Mouse (Mus musculus) adrenal gland, adult 8-10 months (tissue): ENCODE measurements around the gene Crim1. TPM values are rescaled to one million over a fixed set of nuclear protein-coding genes. Genes with fewer than 3 reads are reported as not detected.

Source experiments
- DNase-seq: peaks from one replicate; pipeline ENCODE4 v3.0.0; 2022
- total RNA-seq, 4 experiments: library from RNA; stranded (reverse); gene quantifications; 2 replicates each; pipeline ENCODE4 v1.2.4; 2022

Gene Crim1
- 10 to 100 TPM; 36.6 to 49.5 (median 41.8) TPM for total RNA-seq

DNA sequence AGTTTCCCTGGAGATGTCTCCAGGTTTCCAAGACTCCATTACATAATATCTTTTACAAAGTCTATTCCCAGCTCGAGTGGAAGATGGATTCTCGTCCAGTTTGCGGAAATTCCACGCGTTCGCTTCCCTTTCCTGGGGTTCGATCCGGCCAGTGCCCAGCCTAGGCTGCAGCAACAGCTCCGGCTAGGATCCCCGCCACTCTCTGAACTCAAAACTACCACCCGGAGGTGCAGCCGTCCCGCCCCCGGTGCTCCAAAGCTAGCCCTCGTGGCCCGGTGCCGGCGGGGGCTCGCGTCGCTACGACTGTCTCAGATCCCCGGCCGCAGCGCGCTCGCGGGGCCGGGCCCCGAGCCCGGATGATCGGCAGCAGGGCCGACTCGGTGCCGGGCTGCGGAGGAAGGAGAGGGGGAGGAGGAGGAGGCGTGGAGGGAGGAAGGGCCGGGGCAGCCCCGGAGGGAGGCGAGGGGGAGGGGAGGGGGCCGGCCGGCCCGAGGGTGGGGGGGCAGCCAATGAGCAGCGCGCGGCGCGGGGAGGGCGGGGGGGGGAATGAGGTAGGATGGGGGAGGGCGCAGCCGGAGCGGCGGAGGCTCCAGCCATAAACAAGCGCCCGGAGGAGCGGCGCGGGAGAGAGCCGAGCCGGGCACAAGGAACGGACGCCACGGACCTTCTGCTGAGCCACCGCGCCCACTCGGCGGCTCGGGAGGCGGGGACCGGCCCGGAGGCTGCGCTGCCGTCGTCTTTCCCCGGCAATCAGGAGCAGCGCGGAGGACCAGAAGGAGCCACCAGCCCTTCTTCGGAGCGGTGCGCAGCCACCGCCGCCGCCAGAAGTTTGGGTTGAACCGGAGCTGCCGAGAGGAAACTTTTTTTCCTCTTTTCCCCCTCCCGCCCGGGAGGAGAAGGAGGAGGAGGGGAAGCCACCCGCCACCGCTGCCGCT lies at the start of gene Crim1:
Gene Crim1 (plus strand): TSS at position 623 of the 935 bp plus-strand sequence.
- DNase-seq, result peak; percentile 77

DNA sequence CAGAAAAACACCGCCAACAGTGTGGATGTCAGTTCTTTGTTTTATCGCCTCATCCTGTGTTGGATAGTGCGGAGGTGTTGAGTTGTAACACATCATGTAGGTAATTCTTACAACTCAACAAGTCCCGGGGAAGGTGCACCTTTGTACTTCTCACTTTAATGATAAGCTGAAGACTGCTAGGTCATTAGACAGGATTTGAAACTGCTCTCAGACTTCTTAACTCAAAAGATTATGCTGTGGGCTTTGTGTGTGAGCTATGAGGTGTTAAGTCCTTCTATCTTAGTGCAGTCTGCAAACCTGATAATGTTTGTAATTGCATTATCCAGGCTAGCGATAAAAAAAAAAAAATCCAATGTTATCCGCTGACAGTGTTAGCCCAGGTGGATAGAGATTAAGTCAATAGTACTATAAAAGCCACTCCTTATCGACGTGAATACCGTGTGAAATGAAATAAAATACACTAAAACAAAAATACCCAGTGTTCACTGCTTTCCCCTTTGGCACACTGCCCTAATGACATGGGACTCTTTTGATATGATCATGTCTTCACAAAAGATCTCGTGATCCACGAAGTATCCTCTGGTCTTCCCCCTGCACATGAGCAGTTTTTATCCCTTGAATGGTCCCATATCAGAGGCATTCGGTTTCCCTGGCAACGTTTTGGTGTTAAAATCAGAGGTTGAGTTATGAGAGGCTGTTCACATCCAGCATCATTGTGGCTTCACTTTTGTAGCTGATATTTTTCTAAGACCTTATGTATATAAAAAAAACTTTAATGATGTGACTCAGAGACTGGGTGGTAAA lies 48.4 kb upstream of the Crim1 start:
- no peak for DNase-seq

GRCm38 (mm10) chr17:78163278-78163677 lies 36.8 kb upstream of the Crim1 start:
- DNase-seq, result peak; percentile 8

GRCm38 (mm10) chr17:78163724-78164236 lies 36.3 kb upstream of the Crim1 start:
- DNase-seq, result no peak

DNA sequence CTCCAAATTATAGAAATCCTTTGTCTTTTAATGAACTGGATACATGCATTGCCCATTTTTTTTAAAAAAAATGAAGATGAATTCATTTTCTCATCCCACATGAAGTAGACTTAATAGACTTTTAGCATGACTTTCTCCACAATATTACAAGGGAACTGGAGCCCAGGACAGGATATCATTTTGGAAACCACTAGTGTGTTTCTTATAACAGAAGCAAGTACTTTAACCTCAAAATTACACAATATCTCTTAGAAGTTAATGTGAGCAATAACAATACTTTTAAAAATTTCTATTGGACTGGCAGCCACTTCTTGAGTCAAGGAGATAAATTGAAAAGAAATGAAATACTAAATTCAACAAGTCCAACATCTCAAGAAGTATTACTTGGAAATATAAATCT lies 34.2 kb upstream of the Crim1 start:
- DNase-seq, result no peak

- no peak for DNase-seq
Measured at GRCm38 (mm10) chr17:78166566-78166965, 33.5 kb upstream of the Crim1 start.

- no peak for DNase-seq
Measured at GRCm38 (mm10) chr17:78172371-78172770, 27.7 kb upstream of the Crim1 start.

GRCm38 (mm10) chr17:78180766-78181165 lies 19.3 kb upstream of the Crim1 start:
- no peak for DNase-seq

- no peak for DNase-seq
Measured at GRCm38 (mm10) chr17:78196184-78196583, 3.9 kb upstream of the Crim1 start.

DNA sequence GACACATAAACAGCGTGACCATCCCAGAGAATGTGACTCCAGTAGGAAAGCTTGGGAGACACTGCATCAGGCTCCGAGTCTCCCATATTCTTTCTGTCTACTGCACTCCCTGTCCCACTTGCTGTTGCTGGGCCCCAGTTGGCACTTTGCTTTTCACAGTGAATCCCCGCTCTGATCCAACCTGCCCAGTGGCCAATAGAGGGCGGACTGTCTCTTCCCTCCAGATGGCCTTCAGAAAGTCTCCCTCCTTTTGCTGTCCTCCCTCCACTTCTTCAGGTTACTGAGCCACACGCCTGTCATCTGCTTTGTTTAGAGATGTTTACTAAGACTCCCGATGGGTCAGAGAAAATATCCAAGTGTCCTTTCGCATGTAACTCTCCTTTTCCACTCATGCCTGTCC lies 2.9 kb upstream of the Crim1 start:
- DNase-seq, result peak; percentile 51

GRCm38 (mm10) chr17:78198140-78198539 lies 1.9 kb upstream of the Crim1 start:
- DNase-seq, result no peak

GRCm38 (mm10) chr17:78198820-78199219 lies 1.2 kb upstream of the Crim1 start:
- no peak for DNase-seq

DNA sequence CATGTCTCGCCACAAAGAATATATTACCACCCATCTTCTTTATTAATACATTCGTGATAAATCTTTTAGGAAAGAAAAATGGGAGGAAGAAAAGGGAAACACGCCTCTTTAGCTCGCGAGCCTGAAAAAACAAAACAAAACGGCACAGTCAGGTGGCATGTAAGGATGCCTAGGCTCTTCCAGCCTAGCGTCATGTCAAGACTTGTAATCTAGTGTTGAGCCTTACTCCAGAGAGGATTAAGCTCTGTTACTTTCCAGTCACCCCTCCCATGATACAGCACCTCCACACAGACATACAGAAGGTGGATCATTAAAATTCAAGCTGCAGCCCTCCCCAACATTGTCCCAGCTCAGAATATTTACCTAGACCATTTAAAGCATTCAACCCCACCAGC lies 820 bp upstream of the Crim1 start:
- DNase-seq, result no peak

DNA sequence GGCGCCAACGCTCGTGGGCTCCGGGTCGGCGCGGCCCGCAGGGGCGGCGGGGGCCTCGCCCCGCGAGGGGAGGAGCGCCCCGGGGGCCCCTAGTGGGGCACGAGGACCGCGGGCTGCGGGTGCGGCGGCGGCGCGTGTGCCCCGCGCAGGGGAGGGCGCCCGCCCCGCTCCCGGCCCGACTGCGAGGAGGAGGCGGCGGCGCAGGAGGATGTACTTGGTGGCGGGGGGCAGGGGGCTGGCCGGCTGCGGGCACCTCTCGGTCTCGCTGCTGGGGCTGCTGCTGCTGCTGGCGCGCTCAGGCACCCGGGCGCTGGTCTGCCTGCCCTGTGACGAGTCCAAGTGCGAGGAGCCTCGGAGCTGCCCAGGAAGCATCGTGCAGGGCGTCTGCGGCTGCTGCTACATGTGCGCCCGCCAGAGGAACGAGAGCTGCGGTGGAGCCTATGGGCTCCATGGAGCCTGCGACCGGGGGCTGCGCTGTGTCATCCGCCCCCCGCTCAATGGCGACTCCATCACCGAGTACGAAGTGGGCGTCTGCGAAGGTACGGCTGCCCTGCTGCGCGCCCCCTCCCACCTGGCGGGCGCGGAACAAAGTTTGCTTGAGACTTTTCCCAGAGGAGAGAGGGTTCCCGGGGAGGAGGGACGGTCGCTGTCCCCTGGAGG lies 643 bp downstream of the Crim1 start:
- peak; percentile 25 for DNase-seq

DNA sequence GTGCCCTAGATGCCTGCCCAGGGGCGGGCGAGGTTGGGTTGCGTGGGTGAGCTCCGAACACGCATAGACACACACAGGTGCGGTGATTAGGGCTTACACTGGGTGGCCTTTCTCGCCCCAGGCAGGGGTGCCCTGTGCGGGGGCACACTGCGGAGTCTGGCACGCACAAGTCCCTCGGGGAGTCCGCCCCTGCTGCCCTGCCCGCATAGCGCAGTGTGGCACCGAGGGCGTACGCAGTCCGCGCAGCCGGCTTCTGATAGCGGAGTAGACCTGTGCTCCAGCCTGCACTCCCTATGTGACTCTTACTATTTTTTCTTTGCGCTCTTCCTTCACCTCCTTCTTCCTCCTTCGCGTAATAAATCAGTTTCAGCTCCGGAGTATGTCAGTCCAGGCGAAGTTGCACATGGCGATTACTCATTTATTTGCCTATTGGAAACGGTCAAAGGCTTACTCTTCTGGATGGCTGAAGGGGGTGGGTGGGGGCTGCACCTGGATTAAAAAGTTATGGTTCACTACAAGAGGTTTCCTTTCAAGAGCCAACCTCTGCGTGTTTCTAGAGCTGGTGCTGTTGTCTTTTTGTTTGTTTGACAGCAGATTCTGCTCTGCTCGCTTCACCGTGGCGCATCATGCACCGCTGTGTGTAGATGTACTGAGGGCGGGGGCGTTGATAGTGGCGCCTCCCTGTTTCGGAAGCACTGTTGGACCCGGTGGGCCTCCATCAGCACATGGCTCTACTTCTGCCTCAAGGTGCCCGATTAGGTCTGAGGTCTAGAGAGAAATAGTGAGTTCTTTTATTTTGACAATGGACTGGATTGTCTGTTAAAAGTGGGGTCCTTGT lies 1.4 kb downstream of the Crim1 start:
- peak; percentile 28 for DNase-seq

GRCm38 (mm10) chr17:78202221-78202620 lies 2.2 kb downstream of the Crim1 start:
- DNase-seq, result no peak

DNA sequence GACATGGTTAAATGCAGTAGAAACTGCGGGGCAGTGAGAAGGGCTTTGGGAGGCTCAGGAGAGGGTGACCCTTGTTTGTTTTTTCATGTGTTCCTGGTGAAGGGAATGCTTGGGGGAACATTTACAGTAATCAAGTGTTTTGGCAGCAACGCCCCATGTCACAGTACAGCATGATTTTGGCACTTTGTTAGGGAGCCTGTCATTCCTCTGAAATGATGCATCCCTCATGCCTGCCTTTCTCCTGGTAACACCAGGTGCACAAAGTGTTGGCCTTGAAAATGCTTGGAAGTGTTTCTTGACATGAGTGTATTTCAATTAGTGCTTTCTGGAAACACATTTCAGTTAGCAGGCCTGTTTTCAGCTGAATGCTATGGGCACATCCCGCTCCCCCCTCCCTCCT lies 2.7 kb downstream of the Crim1 start:
- no peak for DNase-seq

- no peak for DNase-seq
Measured at GRCm38 (mm10) chr17:78203478-78203877, 3.4 kb downstream of the Crim1 start.

DNA sequence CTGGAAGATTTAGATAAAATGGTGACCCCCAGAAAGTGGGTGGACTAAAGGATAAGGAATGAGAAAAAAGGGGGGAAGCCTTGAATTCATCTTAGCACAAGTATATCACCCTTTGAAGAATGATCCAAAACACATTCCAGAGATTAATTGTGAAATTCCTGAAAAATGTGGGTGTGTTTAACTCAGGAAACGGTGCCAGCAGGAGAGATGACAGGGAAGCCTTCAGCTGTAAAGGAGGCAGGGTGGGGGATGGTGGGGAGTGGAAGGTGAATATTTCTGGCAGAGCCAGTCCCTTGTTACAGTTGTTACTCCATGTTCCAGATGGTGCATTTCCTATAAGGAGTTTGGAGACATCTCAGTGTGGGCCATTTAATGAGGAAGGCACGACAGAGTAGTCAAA lies 6.4 kb downstream of the Crim1 start:
- no peak for DNase-seq

- no peak for DNase-seq
Measured at GRCm38 (mm10) chr17:78207246-78207645, 7.2 kb downstream of the Crim1 start.

DNA sequence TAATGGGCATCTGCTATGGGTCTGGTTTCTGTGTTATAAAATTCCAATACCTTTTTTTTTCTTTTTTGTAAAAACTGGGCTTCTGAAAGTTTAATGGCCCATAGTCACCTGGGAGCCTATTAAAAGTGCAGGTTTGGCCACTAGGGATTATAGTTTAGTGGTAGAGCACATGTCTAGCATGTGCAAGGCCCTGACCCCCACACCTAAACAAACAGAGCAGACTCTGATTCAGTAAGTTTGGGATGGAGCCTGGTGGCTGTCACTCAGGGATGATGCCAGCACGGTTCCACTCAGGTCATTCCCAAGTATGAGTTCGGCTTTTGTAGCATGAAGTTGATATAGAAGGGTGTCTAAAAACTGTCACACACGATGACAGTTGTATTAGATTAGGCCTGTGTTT lies 8.8 kb downstream of the Crim1 start:
- no peak for DNase-seq

DNA sequence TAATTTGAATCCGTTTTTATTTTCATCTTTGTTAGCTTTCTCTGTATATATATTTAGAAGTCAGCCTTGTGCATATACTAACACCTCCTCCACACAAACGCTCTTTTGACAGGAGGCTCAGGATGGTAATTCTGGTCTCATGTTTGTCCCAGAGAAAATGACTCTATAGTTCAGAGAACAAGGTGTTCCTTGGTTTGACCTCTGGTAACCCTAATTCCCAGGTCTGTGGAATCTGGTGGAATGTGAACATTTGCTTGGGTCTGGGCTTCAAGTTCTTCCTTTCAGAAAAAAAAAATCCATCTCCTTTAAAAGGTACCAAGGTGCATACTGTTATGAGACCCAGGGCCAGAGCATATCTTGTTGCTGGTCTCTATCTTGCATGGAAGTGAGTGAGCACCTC lies 9.6 kb downstream of the Crim1 start:
- DNase-seq, result no peak
